In the genomic region with DNA sequence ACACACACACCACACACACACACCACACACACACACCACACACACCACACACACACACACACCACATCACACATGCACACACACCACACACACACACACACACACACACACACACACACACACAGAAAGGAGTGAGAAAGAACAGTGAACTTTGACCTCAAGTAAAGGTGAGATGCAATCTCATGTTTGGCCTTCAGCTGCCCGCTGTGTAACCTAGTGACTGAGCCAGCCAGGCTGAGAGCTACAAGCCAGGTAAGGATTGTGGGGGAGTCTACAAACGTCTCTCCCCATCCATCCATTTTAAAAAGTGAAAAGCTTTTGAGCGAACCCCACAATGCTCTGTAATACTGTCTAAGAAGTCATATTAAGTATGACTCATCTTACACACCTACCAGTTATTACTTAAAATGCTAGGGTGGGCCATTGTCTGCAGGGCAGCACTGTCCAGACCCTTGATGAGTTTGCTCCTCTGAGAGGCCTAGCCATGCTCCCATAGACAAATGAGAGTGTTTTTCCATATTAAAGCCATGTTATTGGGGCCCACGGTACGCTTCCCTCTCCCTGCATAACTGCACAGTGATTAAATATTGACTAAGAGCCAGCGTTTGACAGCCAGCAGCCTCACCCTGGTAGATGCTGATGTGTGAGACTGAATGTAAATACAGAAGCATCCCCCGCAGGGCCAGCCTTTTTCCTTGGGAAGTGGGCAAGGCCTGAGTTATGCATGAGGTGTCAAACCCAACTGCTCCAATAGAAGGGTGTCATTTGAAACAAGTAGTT, we compare ENCODE assay signal across 11 mouse cellular contexts.
DNase-seq lines count a peak whose midpoint lies in the region; ATAC-seq and TF ChIP-seq lines count a peak whose summit lies in the region.
"Had no signal": no experiment of that assay in that cellular context is flagged by ENCODE, and none has a peak within 500 bp of the region (broad histone marks: within the 10 kb centered on the region; RNA-seq: fewer than 3 reads in every experiment).

No protein-coding gene starts in this region.

- DNase-seq in lung, postnatal 0 days (ENCODE audit: low spot score) = peak; percentile 6
- no peak for DNase-seq in lung, postnatal 14 days
- DNase-seq in mesoderm, embryonic 11.5 days (ENCODE audit: low read depth, low spot score) = peak; percentile 46
- peak; percentile 24 for DNase-seq in stomach, postnatal 0 days (ENCODE audit: low spot score)
- no peak for DNase-seq in left cerebral cortex, adult 11 months (ENCODE audit: low spot score)
- no peak for DNase-seq in urinary bladder, postnatal 10 days (ENCODE audit: low spot score)
- DNase-seq in thymus, postnatal 25 days = no peak
- DNase-seq: adrenal gland, adult 2 months; cerebellum, adult 9-10 months had no signal

- H3K9me3 ChIP-seq in lung, postnatal 0 days (ENCODE audit: low read length) = no peaks in the 10 kb centered on the region
- H3K9me3 ChIP-seq in hindbrain, embryonic 15.5 days = no peaks in the 10 kb centered on the region
- no peaks in the 10 kb centered on the region for H3K9me3 ChIP-seq in stomach, postnatal 0 days (ENCODE audit: control insufficient read depth, low read length)

- H3K9ac ChIP-seq in lung, postnatal 0 days (replicated peaks; ENCODE audit: low read depth) = no peak overlapping the region
- no peak overlapping the region for H3K9ac ChIP-seq in hindbrain, embryonic 15.5 days
- no peak overlapping the region for H3K9ac ChIP-seq in stomach, postnatal 0 days (ENCODE audit: low read length)

- no peaks in the 10 kb centered on the region for H3K36me3 ChIP-seq in lung, postnatal 0 days (ENCODE audit: insufficient read depth, low read length)
- no peaks in the 10 kb centered on the region for H3K36me3 ChIP-seq in hindbrain, embryonic 15.5 days
- H3K36me3 ChIP-seq in stomach, postnatal 0 days (ENCODE audit: control insufficient read depth, insufficient read depth, low read length) = no peaks in the 10 kb centered on the region

- no peak for ATAC-seq in lung, postnatal 0 days
- peak; percentile 58 for ATAC-seq in hindbrain, embryonic 15.5 days (ENCODE audit: low FRiP score, low read depth)
- ATAC-seq in stomach, postnatal 0 days (ENCODE audit: low FRiP score, low TSS enrichment) = peak; percentile 60

- H3K27ac ChIP-seq in lung, postnatal 0 days (ENCODE audit: low read length) = no peak overlapping the region
- no peak overlapping the region; the same call in 1 of the 2 replicates for H3K27ac ChIP-seq in hindbrain, embryonic 15.5 days (replicated peaks)
- no peak overlapping the region for H3K27ac ChIP-seq in stomach, postnatal 0 days (replicated peaks)

- no peak overlapping the region for H3K4me2 ChIP-seq in lung, postnatal 0 days (replicated peaks; ENCODE audit: low read depth, low read length)
- no peak overlapping the region for H3K4me2 ChIP-seq in hindbrain, embryonic 15.5 days
- H3K4me2 ChIP-seq in stomach, postnatal 0 days (replicated peaks; ENCODE audit: low read depth) = no peak overlapping the region

- H3K27me3 ChIP-seq in lung, postnatal 0 days (replicated peaks; ENCODE audit: insufficient read depth, low read length) = no peaks in the 10 kb centered on the region
- no peaks in the 10 kb centered on the region for H3K27me3 ChIP-seq in hindbrain, embryonic 15.5 days
- no peaks in the 10 kb centered on the region for H3K27me3 ChIP-seq in stomach, postnatal 0 days (ENCODE audit: control insufficient read depth, insufficient read depth, low read length)

- H3K4me3 ChIP-seq in lung, postnatal 0 days (ENCODE audit: low read depth, low read length) = no peak overlapping the region
- no peak overlapping the region for H3K4me3 ChIP-seq in hindbrain, embryonic 15.5 days
- H3K4me3 ChIP-seq in stomach, postnatal 0 days (ENCODE audit: low read depth, low read length) = no peak overlapping the region
- H3K4me3 ChIP-seq: erythroblast, embryonic 14.5 days had no signal

- TF ChIP-seq CTCF in lung, postnatal 0 days (IDR thresholded peaks at IDR 0.05) = no peak
- no peak for TF ChIP-seq CTCF in stomach, postnatal 0 days (IDR thresholded peaks at IDR 0.05; ENCODE audit: low read depth)

- H3K4me1 ChIP-seq in lung, postnatal 0 days (ENCODE audit: insufficient read depth, low read depth, low read length) = 0 out of 2 replicates have a peak, but pooled peaks cover 5% of the 10 kb centered on the region
- H3K4me1 ChIP-seq in hindbrain, embryonic 15.5 days (replicated peaks) = peaks cover 30% of the 10 kb centered on the region
- 0 out of 2 replicates have a peak, but pooled peaks cover 4% of the 10 kb centered on the region for H3K4me1 ChIP-seq in stomach, postnatal 0 days (replicated peaks; ENCODE audit: control insufficient read depth, insufficient read depth)

- TF ChIP-seq EP300 in lung, postnatal 0 days (IDR thresholded peaks at IDR 0.05) = no peak
- no peak for TF ChIP-seq EP300 in stomach, postnatal 0 days (optimal IDR thresholded peaks at IDR 0.05)

- WGBS in lung, postnatal 0 days = 43% methylated on average over 7 of the region's 7 CpGs
- WGBS in hindbrain, embryonic 15.5 days = 41% methylated on average over 7 of the region's 7 CpGs
- WGBS in stomach, postnatal 0 days = 42% methylated on average over 7 of the region's 7 CpGs

Comparison
In these comparisons a context has a peak if more than half of its experiments do, and no peak if none do; other contexts are left out.
1. DNase-seq: peak in lung, postnatal 0 days (single experiment), mesoderm, embryonic 11.5 days (single experiment) and stomach, postnatal 0 days (single experiment); none in lung, postnatal 14 days (single experiment), left cerebral cortex, adult 11 months (single experiment), urinary bladder, postnatal 10 days (single experiment) and thymus, postnatal 25 days (single experiment).